Mouse (Mus musculus) common myeloid progenitor, adult 5-6 weeks (primary cell): ENCODE measurements around the gene Rab11fip5. TPM values are rescaled to one million over a fixed set of nuclear protein-coding genes. Genes with fewer than 3 reads are reported as not detected.

Experiments
- ATAC-seq: replicated peaks from 2 replicates; pipeline ENCODE4 v1.8.0; 2016; ENCODE audit warnings: low read depth, mild to moderate bottlenecking, moderate TSS enrichment, inconsistent platforms; ENCODE audit not compliant: poor library complexity, severe bottlenecking
- total RNA-seq: library from RNA; stranded (forward); fragments of 200-1000, 187-1606 nt; gene quantifications from 2 replicates; pipeline ENCODE4 v1.2.3, GENCODE M21; 2017

Rab11fip5 gene
- total RNA-seq, 1 experiment from 2014 or later: 6.3 TPM

DNA sequence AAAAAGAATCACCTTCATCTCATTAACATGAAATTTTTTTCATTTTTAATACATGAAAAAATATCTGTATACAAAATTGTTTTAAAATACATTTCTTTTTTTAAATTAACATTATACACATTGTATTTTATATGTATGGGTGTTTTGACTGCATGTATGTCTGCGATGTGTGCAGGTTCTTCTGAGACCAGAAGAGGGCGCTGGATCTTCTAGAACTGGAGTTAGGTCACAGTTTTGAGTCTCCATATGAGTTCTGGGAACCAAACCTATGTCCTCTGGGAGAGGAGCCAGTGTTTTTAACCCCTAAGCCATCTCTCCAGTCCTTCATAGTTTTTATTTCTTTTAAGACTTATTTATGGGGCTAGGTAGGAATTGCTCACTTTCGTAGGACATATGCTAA, 20.7 kb downstream of the Rab11fip5 start:
- no peak for ATAC-seq

DNA sequence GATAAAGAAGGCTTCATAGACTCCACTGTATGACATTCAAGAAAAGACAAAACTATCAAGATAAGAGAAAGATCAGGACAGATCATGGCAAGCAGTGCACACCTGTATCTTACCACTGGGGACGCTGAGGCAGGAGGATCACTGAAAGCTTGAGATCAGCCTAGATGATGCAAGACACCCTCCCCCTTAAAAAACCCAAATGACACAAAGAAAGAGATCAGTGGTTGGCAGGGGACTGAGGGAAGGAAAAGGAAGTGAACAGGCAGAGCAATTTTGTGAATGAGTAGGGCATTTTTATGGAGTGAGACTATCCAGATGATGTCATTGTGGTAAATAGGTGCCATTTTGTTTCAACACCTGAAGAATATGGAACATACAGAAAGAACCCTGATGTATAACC, 24.3 kb downstream of the Rab11fip5 start:
- ATAC-seq: no peak

DNA sequence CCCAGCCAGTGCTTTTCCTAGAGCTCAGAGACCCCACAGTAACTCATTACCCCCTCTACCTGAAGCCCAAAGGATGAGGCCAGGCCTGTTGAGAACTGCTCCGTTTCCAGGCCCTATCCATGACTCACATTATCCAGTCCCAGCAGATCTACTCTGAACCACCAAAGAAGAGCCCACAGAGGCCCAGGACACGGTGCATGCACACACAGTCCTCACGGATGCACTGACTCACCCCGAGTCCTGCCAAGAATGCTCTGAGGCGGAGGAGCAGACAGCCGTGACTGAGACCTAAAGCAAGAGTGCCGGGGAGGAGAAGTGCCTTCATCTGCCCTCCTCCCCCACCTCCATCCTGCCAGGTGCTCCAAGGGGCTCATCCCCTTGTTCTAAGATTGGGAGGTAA, 25.2 kb downstream of the Rab11fip5 start:
- no peak for ATAC-seq

DNA sequence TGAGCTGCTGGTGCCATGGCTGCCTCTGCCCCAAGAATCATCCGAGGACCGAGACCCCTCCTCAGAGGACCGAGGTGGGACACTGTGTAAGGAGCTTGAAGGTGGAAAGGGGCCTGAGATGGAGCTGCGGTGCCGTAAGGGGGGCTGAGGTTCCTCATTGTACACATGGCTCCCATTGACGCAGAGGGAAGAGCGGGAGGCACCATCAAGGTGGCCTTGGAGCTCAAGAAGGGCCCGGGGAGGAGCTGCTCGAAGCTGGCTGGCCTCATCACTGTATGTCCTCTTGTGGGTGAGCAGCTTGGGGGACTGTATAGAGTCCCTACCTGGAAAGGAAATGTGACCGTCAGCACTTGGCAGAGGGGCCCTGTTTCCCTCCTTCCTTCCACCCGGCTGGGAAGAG, 26.3 kb downstream of the Rab11fip5 start:
- no peak for ATAC-seq

DNA sequence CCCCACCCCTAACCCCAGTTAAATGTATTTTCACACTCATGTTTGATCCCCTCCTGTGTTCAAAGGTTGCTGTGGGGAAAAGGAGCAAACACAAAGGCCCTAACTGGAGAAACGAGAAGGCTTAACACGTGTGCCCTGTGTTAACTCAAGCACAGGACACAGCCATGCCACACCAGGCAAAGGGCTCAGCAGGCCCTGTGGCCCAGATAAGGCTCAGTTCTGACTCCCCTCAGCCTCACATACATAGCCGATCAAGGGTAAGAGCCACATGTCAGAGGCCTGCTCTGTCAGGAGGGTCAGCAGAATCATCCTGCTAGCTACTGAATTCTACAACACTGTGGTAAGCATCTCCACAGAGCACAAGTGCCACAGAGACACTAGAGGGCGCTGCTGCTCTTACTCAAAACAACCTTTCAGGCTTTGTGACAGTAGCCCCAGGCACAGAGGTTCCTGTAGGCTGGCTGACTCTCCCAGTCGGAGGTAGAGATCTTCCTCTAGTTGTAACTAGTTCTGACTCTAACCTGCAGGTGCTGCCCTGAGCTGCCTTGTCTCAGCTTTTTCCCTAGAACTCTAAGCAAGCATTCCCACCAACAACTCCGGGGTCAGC, 28.3 kb downstream of the Rab11fip5 start:
- peak; percentile 96 for ATAC-seq

DNA sequence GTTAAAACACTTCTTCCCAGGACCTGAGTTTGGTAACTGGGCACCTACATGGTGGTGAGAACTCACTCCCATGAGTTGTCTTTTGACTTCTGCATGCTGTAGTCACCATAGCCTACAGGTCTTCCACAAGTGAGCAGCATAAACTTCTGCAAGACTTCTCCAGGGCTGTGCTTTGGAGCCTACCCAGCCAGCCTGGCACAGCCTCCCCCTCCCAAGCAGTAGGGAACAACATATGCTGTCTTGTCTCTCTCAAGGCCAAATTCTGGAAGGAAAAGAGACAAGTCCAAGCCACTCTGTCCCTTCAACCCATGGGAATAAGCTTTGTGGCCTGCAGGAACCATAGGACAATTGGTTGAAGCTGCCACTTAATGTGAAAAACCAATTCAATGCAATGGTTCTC, 29.5 kb downstream of the Rab11fip5 start:
- no peak for ATAC-seq

DNA sequence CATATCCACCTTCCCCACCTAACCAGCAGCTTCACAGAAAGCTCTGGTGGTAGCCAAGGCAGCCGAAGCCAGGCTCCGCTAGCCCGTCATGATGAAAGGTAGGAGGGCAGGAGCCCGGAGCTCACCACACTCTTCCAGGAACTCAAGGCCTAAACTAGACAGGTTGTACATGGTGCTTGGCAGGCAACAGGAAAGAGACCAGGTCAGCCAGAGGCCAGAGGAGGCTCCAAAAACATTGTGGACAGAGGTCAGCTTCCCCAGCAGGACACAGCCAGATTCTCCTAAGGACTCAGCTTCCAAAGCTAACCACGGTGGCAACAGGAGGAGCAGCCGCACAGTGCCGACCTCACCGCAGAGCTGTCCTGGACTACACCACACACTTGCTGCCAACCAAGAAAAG, 31.4 kb downstream of the Rab11fip5 start:
- ATAC-seq: no peak

DNA sequence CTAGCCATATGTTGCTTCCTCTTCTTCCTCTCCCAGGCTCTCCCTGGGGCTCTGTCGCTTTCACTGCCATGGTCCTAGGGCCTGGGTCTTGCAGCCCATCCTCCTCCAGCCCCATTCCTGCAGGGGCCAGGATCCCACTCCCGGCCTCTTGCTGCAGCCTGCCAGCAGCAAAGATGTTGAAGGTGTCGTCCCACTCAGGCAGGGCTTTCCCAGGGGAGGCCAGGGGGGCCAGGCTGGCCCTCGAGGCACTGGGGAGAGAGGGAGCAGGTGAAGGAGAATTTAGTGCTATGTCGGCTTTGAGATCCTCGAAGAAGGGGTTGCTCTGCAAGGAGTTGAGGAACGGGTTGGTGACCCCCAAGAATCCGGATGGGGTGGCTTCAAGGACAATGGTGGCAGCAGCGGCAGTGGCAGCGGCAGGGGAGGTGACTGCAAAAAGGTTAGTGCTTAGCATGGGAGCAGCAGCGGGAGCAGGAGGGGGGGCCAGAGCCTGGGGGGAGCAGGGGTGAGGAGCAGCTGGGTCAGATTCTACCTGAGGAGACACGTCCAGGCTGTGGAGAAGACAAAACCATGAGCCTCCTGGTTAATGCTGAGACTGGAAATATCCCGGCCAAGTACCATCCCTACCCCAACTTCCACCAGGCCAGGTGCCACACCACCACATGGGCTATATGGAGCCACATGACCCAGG, 32.5 kb downstream of the Rab11fip5 start:
- no peak for ATAC-seq

DNA sequence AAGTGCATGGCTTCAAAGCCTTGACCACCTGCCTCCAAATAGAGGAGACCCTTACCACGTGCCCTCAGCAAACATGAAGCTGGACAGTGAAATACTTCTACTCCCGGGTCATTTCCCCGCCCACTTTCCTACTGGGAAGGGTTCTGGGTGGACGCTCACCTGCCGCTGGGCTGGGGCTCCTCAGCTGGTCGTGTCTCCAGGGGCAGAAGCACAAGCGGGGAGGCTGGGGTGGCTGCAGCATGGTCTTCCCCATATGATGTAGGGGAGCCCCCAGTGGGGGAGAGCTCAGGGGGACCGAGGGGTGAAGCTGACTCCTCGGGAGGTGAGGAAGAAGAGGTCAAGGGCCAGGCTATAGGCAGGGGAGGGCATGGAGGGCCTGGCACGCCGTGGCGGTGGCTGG, 34.2 kb downstream of the Rab11fip5 start:
- no peak for ATAC-seq

DNA sequence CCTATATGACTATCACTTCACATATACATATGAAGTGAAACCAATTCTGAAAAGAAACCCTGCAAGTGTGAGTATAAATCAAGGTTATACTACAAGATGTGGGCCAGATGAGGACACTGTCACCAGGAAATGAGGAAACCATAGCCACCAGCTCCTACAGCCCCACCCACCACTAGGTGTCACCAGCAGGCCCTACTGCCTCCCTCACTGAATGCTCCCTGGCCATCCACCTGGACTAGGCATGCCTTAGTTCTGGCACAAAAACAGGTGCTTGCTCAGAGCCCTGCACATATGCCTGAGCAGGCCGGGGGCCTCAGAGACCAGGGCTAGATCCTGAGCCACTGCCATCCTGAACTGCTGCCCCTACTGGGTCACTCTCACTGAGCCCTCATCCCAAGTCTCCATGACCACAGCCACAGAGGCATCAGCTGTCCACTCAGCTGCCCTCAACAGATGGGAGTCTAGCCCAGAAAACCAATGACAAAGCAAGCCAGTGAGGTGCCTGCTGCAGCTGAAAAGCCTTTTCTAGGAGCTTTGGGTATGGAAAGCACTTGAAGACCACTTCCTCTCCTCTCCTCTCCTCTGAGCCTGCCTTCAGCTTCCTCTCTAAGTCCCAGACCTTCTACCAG, 35.0 kb downstream of the Rab11fip5 start:
- ATAC-seq: peak; percentile 93

DNA sequence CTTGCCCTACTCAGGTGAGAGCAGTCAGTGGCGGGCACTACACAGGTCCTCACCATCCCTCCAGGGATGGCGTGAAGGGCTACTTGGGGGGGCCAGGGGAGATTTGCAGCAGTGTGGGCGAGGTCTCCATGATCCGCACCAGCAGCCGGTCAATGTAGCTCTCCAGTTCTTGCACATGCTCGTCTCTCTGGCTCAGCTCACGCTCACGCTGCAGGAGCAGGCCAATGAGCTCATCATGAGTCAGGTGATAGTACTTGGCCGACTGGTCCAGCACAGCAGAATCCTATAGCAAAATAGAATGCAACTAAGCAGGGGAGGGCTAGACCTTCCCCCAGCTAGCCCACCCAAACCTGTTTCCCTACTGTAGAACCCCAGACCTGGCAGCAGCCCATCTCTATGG, 37.5 kb downstream of the Rab11fip5 start:
- ATAC-seq: no peak

DNA sequence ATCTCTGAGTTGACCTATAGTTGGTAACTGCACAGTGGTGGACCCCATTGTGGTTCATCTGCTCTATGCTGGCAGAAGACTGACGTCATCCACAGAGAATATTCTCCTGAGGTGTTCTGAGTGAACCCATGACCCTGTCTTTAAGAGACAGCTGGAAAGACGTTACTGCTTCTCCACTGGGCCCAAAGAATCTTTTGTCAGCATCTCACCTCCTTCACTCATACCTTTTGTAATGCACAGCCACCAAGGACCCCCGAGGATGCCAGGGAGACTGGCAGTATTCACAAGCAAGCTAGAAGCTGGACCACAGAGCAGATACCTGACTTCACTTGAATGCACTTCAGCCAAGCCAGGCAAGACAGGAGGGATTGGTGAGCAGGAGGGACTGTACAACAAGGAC, 39.1 kb downstream of the Rab11fip5 start:
- ATAC-seq: no peak

DNA sequence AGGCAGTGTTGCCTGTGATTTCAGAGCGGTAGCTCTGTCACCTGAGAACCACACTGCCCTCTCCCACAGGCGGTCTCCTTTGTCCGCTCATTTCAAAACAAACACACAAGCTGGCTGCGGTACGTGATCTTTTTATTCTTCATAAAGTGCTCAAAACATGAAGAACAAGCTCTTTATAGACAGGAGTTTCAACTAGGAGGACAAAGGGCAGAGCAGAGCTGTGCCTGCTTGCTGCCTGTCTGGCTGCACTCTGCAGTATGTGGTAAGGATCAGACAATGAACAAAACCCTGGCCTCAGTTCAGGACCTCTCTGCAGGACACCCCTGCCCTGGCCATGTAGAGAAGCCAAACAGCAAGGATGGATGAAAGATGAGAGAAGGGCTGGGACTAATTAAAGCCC, 39.6 kb downstream of the Rab11fip5 start:
- ATAC-seq: no peak

DNA sequence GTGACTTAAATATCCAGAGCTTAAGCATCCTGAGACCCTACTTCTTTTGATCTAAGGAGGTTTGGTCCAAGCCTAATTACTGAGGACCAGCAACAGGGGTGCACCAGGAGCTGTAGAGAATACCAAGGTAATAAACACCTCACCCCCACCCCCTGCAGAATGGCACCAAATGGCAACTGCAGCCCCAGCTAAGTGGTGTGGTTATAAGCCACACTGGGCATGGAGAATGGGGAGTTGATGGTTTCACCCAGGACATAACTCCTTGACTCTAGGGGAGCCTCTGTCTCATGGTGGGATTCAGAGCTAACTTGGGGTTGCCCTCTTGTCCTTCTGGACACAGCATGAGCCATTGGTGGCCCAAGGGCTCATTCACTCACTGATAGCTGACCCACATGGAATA, 40.2 kb downstream of the Rab11fip5 start:
- ATAC-seq: no peak

DNA sequence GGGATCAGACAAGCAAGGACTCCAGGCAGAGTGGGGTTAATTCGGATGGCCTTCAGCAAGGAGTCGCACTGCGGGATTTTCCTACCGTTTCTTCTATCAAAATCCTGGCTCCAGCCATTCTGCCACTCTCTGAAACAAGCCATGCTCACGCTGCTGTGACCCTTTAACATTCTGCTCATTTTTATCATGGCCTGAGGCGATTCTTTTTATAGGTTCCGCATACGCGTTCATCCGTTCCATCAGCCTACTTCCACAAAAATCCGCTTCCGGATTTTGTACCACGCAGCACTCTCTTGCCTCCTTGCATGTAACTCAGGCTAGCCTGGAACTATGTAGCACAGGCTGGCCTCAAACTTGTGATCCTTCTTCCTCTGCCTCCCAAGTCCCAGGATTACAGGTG, 40.7 kb downstream of the Rab11fip5 start:
- peak; percentile 43 for ATAC-seq

DNA sequence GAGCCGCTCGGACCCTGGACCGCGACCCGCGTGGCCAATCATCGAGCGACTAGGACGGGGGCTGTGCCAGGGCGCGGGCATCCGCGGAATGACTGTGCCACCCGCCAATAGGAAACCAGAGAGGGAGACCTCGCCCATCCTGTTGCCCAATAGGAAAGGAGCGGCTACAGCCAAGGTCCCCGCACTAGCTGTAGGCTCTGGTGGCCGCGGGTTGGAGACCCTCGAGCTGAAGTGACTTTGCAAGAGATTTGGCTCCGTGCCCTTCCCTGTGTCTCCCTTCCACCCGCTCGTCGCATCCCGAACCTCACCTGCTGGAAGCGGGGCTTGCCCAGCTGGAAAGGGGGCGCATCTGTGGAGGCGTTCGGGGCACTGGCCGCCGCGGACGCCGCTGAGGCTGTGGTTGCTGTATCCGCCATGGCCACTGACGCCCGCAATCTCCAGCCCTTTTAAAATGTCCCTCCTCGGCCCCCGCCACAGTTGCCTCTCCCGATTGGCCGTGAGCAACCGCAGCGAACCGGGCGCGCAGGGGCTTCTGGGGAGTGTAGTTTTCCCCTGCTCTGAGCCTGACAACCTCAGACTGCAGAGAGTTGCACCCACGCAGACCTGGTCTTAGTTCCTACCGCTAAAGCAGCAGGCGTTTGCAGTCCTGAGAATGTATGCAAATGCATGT, 41.3 kb downstream of the Rab11fip5 start, which contains the start of gene Sfxn5:
TSS of gene Sfxn5 (minus strand) at position 423 of the 670 bp plus-strand sequence.
- peak; percentile 83 for ATAC-seq

DNA sequence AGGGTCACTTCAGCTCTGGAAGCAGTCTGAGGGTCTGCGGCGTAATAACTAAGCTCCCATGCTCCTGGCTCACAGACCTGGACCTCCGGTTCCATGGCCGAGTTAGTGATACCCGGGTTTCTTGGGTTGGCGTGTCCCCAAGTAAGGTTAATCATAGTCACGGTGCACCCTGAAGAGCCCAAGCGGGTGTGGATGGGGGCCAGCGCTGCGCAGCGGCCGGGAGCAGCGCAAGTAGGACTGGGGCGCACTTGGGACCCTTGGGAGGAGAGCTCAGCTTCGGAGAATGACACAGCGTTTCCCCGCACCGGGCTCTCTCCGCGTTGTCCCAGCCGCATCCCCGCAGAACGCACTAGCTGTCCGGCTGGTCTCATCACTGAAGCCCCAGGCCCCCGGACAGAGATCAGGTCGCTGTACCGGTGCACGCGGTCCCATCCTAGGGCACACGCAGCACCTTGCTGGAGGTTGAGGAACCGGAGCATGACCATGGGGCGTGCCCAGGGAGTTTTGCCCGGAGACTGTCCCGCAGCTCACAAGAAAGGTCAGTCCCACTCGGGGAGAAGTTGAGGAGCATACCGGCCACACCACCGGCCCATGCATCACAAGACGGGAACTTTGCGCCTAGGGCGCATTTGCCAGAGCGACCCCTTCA, 42.0 kb downstream of the Rab11fip5 start:
- peak; percentile 22 for ATAC-seq

DNA sequence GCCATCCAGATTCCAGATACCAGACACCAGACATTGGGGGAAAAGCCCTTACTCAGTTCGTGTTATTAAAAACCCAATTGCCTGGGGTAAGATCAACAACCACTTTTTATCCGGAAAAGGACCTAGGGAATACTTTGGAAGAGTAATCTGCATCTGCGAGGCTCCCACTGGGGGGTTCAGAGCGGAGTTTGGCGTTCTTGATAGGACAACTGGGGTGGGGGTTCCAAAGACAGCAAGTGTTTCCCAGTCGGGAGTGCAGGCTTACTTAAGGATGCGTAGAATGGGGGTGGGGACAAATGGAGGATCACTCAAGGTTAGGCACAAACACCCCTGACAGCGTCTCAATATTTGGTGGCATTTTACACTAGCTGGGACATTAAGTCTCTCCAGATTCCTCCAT, 42.7 kb downstream of the Rab11fip5 start:
- ATAC-seq: no peak

DNA sequence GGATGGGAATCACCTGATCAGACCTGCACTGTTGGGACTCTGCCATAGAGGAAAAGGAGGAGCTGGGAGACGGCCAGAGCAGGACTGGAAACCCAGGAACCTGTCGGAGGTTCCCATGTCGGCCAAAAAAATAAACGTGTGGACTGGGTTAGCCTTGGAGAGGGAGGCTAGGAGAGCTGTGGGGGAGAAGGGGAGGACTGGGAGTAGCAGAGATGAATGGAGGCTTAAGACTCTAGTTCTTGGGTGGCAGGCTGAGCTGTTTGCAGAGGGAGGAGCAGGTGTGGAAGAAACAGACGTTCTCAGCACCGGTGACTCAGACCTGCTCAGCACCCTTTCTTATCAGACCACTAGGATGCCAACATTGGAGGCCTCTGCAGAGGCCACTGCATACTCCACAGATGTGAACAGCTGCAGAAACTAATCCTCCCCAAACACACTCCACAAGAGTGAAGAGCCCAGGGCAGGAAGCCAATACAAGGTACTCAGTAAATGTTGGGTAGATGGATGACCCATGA, 43.2 kb downstream of the Rab11fip5 start:
- ATAC-seq: no peak

DNA sequence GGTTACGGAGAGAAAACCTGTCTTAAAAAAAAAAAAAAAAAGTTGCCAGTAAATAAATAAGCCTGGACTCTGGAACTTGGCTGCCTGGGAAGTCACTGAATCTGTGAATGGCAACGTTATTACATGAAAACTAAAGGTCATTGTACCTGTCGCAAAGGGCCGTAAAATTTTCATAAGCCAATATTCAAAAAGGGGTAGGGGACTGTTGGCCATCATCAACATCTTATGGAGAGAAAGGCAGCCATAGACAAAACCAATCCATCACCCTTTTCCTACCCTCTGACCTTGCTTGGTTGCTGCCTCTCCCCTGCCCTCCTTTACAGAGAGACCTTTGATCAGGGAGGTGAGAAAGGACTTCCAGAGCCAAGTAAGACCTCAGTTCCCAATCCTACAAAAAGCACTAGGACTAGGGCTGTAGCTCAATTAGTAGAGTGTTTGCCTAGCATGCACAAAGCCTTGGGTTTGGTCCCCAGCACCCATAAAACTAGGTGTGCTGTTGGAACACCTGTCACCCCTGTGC, 44.7 kb downstream of the Rab11fip5 start:
- ATAC-seq: no peak
